Mouse (Mus musculus) urinary bladder, adult 18-20 months (tissue): ENCODE measurements at regions not wholly inside any gene's neighbourhood (a gene's known extent, or its start where the extent isn't known, plus 50 kb on each side); places are given as distances from the start of the nearest gene placed in this dataset.

Experiments
- DNase-seq, 2 experiments: peaks; one replicate each; pipeline ENCODE4 v3.0.0; 2022; ENCODE audit warnings: low spot score in 2 of 2, mixed read lengths in 2 of 2

DNA sequence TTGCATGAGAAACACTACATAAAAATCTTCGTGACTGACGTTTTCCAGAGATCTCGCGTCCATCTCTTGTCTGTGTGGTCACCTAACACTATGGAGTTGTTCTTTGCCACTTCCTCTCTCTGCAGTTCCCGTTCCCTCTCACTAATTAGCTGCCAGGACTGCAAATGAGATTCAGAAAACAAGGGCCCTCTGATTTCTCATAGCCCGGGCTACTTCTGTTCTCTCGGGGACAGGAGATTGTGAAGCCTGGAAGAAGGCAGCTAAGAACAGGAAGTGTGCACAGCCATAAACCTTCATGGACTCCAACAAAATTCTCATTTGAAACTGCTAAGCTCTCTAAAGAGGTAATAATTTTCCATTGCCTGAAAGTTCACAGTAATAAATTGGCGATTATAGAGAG, 358.9 kb upstream of the Actbl2 start:
- DNase-seq, result no peak

DNA sequence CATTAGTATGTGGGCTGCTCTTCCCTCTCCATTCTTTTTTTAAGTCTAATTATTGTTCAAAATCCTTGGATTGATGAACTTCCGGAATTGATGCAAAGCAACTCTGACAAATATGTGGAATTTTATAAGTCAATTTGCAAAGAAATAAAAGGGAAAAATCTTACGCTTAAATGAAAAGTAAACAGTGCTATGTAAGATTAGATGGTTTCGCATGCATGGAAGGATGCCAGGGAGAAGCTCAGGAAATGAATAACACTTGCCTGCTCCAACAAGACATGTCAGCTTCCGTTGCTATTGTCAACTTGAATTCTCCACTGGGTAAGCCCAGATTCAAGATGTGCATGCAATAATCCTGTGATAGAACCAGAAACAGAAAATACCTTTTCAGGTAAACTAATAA, 357.2 kb upstream of the Actbl2 start:
- DNase-seq, result no peak

DNA sequence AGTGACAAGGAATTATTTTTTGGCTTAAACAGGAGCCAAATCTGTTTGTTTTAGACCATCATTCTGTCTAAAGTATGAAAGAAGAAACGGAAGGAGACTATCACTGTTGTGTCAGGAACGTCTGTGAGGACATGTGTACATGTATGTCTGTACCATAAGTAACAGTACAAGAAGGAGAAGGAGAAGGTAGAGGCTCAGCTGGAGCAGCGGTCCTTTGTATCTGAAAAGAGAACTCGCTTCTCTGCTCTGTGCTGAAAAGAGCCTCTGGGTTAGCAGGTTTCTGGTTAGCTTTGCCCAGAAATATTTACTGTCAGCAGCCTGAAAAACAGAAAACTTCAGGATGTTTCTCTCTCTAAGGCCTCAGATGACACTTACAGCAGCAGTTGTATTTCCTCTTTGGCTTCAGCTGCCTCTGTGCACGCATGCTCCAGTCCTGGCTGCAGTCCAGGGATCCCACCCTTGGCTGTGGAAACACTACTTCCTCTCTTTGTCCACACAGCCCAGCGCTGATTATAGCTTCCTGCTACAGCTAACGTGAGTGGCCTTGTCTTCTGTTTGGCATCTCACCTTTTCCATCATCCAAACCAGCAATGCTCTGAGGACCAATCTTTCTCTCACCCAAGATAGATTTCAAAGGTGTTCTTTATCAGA, 351.7 kb upstream of the Actbl2 start:
- peak; percentile 16 to 60 for DNase-seq

DNA sequence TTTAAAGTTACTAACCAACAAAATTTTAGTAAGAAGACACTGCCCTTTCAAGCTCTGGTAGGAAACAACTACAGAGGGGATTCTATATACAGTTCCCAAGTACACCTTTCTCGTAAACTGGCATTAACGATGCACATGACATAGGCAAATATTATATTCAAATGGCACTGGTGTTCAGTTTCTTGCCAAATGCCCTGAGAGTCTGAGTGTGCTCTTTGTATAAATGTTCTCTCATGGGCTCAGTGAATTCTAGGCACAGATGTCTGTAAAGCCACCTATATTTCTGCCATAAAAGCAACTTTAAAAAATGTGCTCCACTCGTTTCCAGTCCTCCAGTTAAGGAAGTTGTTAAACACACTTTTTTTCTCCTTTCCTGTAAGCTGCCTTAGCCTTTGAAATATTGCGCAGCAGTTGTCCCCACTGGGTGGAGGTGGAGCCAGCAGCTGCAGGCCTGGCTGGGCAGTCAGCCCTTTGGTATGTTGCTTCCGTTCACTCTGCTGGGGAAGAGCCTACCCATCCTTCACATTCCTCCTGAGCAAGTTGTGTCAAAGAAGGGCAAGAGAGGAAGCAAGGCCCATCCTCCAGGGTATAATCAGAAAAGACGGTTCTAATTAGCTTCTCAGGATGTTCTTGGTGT, 347.4 kb upstream of the Actbl2 start:
- DNase-seq, result no peak

DNA sequence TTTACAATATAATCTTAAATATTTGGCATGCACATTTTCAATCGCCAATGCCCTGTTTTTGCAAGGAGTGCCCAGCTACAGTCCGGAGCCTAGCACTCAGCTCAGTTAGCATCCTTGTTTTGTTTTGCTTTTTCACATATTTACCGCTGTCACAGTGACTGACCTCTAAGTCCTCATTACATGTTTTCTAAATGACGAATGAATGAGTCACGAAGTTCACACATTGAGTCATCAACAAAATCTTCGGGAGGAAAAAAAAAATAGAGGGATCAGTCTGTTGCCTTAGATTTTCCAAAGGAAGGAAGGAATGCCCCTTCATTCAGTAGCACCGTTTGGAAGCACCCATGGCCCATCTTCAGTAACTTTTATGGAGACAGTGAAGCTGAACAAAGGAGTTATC, 342.9 kb upstream of the Actbl2 start:
- DNase-seq, result no peak

DNA sequence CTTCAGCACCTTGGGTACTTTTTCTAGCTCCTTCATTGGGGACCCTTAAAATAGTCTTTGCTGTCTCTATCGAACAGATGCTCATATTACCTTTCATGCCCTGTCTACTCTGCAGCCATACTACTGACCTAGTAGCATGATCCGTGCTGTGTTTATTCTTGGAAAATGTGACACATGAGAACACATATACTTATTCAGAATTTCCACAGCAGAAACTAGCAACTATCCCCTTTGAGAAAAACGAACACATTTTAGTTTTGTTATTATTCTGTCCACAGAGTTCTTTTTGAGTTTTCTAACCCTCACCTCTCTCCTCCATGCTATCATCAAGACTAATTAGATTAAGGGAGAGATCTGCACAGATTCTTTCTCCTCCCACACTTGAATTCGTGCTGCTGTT, 341.6 kb upstream of the Actbl2 start:
- no peak for DNase-seq

DNA sequence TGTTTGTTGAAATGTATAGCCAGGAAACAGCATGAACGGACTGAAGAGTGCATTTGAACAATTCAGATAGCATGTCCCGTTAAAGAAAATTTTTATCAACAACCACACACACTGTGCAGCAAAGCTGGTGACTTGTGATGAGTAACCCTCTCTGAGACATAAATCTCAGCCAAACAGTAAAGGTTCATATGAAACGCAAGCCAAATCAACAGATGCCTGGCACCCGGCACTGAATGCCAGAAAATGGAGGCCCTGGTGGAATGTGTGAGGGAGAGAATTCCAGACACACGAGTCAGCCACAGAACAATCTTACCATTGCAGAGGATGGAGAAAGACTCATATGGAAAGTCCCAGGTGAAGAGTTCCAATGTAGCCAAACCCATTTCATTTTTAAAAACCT, 341.1 kb upstream of the Actbl2 start:
- no peak for DNase-seq

DNA sequence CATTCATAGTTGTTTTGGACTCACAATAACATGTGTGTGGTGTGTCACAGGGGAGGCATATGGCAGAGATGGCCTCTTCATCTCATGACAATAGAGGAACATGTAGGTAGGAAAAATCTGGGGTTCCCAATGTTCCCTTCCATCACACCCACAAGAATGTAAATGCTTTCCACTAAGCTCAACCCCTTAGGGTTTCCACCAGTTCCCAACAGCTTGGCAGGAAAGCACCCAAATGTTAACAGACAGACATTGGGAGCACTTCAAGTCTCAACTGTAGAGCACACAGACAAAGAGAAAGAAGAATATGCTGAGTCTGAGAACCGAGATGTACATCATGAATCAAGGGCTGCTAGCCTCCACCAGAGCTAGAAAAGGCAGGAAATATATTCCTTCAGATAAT, 339.7 kb upstream of the Actbl2 start:
- DNase-seq, result no peak

DNA sequence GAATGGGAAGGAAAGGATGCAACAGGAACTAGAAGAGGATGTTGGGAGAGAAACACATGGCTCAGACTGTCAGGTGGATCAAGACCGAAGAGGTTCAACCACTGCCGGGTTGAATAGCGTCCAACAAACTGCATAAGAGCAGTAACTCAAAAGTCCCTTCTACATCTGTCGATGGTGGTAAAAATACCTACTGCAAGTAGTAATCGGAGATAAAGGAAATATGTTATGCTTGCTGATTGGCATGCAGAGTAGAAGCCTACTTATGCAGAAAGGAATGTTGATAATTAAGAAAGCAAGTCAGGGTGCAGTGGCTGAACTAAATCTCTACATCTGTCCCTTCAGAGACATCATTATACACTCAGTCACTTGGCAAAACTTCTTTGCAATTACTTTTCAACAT, 330.9 kb upstream of the Actbl2 start:
- no peak for DNase-seq

DNA sequence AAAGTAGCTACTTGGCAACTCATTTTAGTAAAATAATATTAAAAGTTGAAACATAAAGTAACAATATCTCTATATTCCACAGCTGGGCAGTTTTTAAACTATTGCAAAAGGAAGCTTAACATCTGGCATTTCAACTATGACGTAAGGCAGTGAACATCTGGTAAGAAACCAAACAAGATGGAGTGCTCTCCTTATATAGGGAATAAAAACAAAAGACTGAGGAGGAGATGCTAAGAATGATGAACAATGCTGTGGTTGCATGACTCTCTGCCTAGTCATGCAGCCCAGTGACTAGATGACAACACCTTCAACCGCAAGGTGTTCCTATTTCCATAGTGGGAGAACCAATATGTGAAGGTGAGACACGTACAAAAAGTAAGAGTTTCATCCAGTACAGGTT, 329.9 kb upstream of the Actbl2 start:
- no peak for DNase-seq

DNA sequence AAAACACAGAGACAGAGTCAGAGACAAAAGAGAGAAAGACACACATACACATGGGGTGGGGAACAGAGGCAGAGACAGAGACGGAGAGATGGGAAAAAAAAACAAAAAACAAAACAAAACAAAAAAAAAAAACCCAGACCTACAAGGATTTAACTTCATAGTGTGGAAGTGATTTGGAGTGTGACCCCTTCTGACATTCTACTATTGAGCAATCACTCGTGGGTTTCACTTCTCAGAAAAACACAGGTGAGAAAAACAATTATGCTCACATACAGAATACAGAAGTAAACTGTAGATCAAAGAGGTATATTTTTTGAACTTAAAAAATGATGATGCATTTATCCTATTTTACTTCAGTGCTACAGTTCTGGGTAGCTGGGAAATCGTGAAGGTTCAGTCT, 326.7 kb upstream of the Actbl2 start:
- no peak for DNase-seq

DNA sequence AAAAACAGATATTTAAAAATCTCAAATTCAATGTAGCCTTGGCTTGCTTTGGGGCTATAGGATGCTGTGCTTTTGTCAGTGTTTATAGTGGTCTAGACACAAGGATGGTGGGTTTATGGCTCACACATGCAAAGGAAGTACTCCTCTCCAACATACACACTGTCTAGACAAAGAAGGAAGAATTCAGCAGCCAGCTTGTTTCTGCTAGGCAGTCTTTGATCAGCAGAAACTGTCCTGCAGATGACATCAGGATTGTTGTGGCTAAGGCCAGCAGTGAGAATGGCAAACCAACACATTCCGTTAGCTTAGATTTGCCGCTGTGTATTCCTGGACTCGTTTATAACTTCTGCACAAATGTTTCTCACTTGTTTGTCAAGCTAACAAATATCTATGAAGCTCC, 325.9 kb upstream of the Actbl2 start:
- no peak for DNase-seq

DNA sequence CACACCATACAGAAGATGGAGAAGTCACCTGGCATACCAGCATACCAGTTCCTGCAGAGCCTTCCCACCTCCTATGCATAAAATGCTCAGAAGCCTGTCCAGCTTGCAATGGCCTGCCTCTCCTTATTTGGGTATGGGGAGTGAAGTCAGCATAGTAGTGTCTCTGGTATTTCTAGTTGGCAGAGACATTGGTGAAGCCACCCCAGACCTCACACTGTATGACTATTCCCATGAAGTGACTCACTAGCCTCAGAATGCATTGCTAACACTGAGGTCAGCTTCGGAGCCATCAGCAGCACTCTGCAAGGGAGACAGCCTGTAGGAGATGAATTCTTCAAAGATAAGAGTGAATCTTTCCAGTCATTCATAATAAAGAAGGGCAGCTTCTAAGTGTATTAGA, 325.2 kb upstream of the Actbl2 start:
- DNase-seq, result peak in 1 of 2 experiments; percentile 2

DNA sequence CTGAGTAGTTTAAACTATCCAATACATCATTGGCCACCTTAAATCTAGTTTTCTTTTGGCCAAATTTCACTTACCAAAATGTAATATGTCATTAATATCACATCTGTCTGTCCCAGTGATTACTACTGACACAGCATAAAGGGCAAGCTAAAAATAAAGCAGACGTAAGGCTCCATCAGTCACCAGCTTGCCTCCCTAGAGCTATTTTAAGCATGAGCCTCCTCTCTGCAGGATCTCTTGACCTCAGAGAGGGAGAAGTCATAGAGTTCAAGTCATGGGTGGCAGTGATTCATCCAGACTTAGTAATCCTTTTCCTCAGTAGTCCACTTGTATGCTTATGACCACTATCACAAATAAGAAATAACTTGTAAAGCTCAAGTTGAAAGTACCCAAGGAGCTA, 313.2 kb upstream of the Actbl2 start:
- DNase-seq, result no peak

DNA sequence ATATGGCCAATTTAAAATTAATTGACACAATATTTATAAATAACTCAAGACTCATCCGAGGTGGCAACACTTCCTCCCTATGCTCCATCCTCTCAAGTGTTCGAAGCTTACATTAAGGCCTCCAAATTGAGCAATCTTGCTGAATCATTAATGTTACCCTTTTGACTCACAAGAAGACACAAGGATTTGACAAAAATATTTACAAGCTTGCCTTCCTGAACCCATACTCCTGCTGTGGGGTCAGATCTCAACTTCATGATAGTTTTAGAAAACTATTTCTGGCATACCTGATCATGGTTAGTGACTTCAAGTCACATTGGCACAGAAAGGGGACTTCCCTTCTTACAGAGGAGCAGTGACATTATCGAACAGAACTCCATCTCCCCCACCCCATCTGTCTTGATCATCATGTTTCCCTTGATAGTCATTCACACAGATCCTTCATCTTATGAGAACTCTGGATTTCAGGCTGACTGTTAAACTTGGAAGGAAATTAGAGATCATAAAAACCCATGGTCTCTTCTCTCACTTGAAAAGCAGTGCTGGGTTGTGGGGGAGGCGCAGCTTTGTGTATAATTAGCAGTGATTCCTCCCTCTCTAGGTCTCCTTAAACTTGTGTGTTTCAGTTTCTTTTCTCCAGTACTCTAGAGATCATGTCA, 311.7 kb upstream of the Actbl2 start:
- DNase-seq, result no peak

DNA sequence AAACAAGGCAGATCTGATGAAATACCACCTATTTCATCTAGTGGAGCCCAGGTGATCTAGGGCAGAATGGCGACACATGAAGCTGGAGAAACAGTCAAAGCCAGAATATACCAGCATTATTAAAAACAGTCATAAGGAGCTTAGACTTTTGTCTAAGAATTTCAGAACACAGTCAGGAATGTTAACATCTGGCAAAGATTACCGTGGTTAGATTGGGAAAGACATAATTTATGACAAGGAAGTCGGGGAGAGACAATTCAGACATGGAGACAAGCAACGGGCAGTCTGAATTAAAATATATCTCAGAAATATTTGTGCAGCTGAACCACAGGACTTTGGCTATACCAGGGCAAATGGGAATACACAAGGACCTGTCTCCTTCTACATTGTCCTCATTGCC, 310.8 kb upstream of the Actbl2 start:
- DNase-seq, result no peak

DNA sequence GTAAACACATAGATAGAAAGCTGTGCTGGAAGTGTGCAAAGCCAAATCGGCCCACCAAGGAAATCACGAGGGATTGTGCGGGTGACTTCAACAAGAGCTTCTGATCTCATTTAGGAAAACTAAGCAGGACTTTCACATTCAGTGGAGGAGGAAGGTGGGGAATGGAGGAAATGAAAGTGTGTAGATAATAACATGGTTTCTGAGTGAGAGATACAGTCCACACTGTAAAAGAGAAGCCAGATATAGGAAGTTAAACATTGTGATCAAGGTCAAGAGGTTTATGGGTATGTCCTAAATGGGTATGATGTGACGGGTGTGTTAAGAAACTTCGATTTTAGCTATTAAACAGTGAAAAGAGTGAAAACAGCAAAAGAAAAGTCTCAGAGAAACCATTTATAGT, 310.1 kb upstream of the Actbl2 start:
- no peak for DNase-seq

DNA sequence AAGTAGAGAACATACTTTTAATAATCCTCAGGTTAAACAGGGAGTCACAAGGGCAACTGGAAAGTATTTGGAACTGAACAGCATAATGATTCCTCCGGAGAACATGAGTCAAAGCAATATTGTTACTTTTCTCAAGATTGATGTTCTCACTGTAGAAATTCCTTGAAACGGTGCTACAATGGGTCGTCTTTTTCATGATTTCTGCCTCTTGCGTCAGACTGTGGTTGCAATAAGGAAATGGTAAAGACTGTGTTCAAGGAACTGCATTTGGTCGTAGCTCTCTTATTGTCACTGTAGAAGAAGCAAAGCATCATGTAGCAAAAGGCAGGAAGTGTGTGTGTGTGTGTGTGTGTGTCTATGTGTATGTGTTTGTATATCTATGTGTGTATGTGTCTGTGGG, 294.6 kb upstream of the Actbl2 start:
- DNase-seq, result no peak

DNA sequence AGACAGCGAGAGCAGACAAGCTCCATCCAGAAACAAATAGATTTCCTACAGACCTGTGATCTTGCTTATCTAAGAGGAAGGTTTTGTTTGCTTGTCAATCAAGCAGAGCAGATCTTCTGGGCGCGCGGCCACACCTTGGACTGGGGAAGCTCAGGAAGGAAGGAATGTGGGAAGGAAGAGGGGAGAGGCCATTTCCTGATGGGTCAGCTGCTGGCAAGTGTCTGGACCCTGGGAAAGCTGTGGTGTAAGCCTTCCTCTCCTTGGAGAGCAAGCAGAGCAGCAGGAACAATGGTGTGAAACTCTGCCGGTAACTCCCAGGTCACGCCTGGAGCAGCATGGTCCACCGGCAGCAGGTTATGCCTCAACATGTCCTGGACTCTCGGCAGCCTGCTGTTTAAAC, 287.7 kb upstream of the Actbl2 start:
- DNase-seq, result peak; percentile 37 to 40

DNA sequence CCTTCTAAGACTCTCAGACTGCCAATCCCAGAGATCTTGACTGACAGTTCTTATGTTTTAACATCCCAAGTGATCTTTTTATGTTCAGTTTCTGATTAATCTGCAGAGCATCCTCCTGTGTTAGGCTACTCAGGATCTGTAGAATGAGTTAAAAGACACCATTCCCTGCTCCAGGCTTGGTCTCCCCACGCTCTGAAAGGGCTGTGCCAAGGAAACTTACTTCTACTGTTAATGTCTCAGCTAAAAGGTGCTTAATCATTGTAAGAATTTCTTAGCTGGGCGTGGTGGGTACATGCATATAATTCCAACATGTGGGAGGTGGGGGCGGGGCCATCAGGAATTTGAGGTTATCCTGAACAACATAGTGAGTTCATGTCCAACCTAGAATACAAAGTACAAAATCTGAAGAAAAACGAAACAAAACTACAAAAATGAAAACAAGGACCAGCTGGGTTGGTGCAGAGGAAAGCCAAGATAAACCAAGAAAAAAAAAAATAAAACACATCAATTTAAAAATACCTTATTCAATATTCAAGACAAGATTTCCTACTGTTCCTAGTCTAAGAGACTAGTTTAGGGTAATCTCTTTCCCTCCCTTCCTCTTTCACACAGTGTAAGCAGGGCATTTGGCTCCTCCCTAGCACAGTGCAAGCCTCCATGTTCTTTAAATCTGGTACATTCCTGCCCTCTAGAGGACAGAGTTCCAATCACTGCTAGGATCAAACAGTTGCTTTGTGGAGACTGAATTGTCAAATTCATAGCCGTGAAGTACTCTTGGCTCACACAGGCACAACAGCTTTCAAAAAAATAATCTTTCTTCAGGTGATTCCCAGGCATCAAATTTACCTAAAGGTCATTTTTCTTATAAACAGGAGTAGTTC, 286.9 kb upstream of the Actbl2 start:
- peak in 1 of 2 experiments; percentile 45 for DNase-seq

DNA sequence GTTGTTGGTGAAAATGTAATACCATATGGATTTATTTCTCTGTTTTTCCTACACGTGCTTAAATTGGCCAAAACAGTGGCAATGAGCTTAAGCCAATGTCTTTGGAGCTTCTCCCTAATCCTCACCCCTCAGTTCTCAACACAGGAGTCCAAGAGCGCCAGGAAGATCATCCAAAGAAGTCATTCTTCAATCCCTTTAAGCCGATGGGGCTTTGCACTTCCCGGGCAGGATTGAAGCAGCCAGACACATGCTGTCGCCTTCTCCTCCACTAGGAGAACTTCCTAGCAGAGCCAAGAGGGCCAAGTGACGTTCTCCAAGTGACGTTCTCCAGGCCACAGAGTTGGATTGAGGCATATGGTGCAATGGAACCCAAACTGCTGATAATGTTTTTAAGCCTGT, 286.3 kb upstream of the Actbl2 start:
- peak in 1 of 2 experiments; percentile 9 for DNase-seq

DNA sequence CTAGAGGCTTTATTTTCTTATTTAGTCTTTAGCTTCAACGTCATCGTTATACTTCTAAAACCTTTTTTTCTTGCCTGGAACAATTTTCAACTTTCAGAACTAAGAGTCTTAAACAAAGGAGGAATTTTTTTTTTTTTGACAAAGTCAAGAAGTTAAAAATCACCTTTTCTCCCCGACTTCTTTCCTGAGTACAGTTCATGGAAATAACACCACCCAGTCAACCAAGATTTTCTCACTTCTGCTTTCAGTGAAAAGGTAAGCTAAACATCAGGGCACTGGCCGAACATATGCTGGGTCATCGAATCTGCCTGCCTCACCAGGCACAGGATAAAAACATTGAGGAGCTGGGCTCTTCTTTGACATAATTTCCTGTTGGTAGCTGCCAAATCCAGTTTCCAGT, 277.4 kb upstream of the Actbl2 start:
- DNase-seq, result no peak
